Mouse (Mus musculus) limb, embryonic 13.5 days (tissue): ENCODE results near the gene Rundc3a. TPM values are rescaled to one million over a fixed set of nuclear protein-coding genes. Genes with fewer than 3 reads are reported as not detected.

ENCODE experiments used
- microRNA-seq: library from miRNA; unstranded; fragments of <30 nt; microRNA quantifications from one replicate; pipeline ENCODE4, GENCODE M21; 2016
- polyA plus RNA-seq: library from polyadenylated mRNA; unstranded; fragments of >200 nt; fragmentation: Nextera tagmentation; extraction: Ambion mirVana; gene quantifications from 2 replicates; pipeline ENCODE4 v1.2.1, GENCODE M21; 2015

Rundc3a gene
- polyA plus RNA-seq, 1 experiment from 2014 or later = 1.3 TPM

Small RNA genes lying within 50 kb of the gene (microRNA-seq; reads per million reads assigned to microRNA genes)
- not detected for gene Mir6930

Other genes starting within 250 kb of the Rundc3a start
- 0.14 TPM in 1 of 2 replicates, not detected in the other for gene Nags, start 247.9 kb upstream of the Rundc3a start, polyA plus RNA-seq
- gene Tmem101, start 237.0 kb upstream of the Rundc3a start, polyA plus RNA-seq = 44.7 and 46.1 TPM in 2 replicates
- 134 and 145 TPM in 2 replicates for gene Lsm12, start 208.1 kb upstream of the Rundc3a start, polyA plus RNA-seq
- gene G6pc3, start 203.8 kb upstream of the Rundc3a start, polyA plus RNA-seq = 35.6 and 36.1 TPM in 2 replicates
- gene Hdac5, start 163.2 kb upstream of the Rundc3a start, polyA plus RNA-seq = 61.9 and 68.6 TPM in 2 replicates
- 15.8 and 16.1 TPM in 2 replicates for gene BC030867, start 144.5 kb upstream of the Rundc3a start, polyA plus RNA-seq
- 0.22 TPM in 2 replicates for gene Asb16, start 124.7 kb upstream of the Rundc3a start, polyA plus RNA-seq
- 52.8 and 57.3 TPM in 2 replicates for gene Tmub2, start 108.5 kb upstream of the Rundc3a start, polyA plus RNA-seq
- 20.7 and 21.4 TPM in 2 replicates for gene Atxn7l3, start 96.8 kb upstream of the Rundc3a start, polyA plus RNA-seq
- gene Ubtf, start 73.7 kb upstream of the Rundc3a start, polyA plus RNA-seq = 83.9 and 85.9 TPM in 2 replicates
- gene Slc4a1, start 27.2 kb upstream of the Rundc3a start, polyA plus RNA-seq = 7.2 and 11.7 TPM in 2 replicates
- gene Slc25a39, start 14.5 kb downstream of the Rundc3a start, polyA plus RNA-seq = 173 and 180 TPM in 2 replicates
- gene Grn, start 36.9 kb downstream of the Rundc3a start, polyA plus RNA-seq = 141 and 149 TPM in 2 replicates
- 4.4 and 4.8 TPM in 2 replicates for gene Fam171a2, start 54.3 kb downstream of the Rundc3a start, polyA plus RNA-seq
- 4.4 and 6.1 TPM in 2 replicates for gene Itga2b, start 76.7 kb downstream of the Rundc3a start, polyA plus RNA-seq
- gene Gpatch8, start 163.0 kb downstream of the Rundc3a start, polyA plus RNA-seq = 80.0 and 81.0 TPM in 2 replicates
- gene Gm11627, start 186.1 kb downstream of the Rundc3a start, polyA plus RNA-seq = 7.7 and 9.1 TPM in 2 replicates
- gene Fzd2, start 211.0 kb downstream of the Rundc3a start, polyA plus RNA-seq = 67.7 and 71.6 TPM in 2 replicates